Mouse (Mus musculus) CH12.LX (cell line): ENCODE measurements around the gene Lrrc75a. TPM values are rescaled to one million over a fixed set of nuclear protein-coding genes. Genes with fewer than 3 reads are reported as not detected.

Source experiments
- DNase-seq: peaks from one replicate; pipeline ENCODE4 v3.0.0-alpha.2; 2013; ENCODE audit errors: extremely low read depth
- H3K27ac ChIP-seq: 2 replicates; pipeline ENCODE4 v1.5.1; 2012; ENCODE audit warnings: low read depth, mild to moderate bottlenecking, control low read depth, moderate library complexity; ENCODE audit not compliant: insufficient read depth
- H3K27me3 ChIP-seq: replicated peaks from 2 replicates; pipeline ENCODE3; 2012; ENCODE audit warnings: inconsistent platforms
- H3K36me3 ChIP-seq, 2 experiments: replicated peaks in 1 of 2; 2 replicates each; pipeline versions ENCODE3 to v1.6.1; 2012; ENCODE audit warnings: inconsistent platforms in 1 of 2, low read length in 1 of 2, mild to moderate bottlenecking in 1 of 2, mixed read lengths in 1 of 2, moderate library complexity in 1 of 2; ENCODE audit not compliant: control insufficient read depth in 1 of 2, insufficient read depth in 1 of 2
- H3K4me1 ChIP-seq, 2 experiments: 2 replicates each; pipeline ENCODE4 v1.6.1; 2012; ENCODE audit warnings: inconsistent platforms in 1 of 2, moderate library complexity in 1 of 2; ENCODE audit not compliant: insufficient read depth in 2 of 2, control insufficient read depth in 1 of 2
- H3K4me2 ChIP-seq: 2 replicates; pipeline ENCODE4 v1.6.1; 2012; ENCODE audit warnings: low read depth, mild to moderate bottlenecking, control low read depth; ENCODE audit not compliant: poor library complexity, insufficient read depth, severe bottlenecking
- H3K4me3 ChIP-seq, 3 experiments: fragments of 150-350 bp in 1 of 3; sonication (generic) in 1 of 3; replicated peaks in 1 of 3; 2 replicates each; pipeline versions ENCODE3 to v1.5.1; 2011 to 2012; ENCODE audit warnings: low read depth in 2 of 3, low read length in 2 of 3, mild to moderate bottlenecking in 2 of 3, moderate library complexity in 2 of 3, control low read depth in 1 of 3, improper control_type of control experiment in 1 of 3, inconsistent platforms in 1 of 3, mixed read lengths in 1 of 3; ENCODE audit not compliant: poor library complexity in 1 of 3
- H3K79me2 ChIP-seq: replicated peaks from 2 replicates; pipeline ENCODE4 v1.6.1; 2012; ENCODE audit warnings: mild to moderate bottlenecking, moderate library complexity; ENCODE audit not compliant: control insufficient read depth, poor library complexity, insufficient read depth, severe bottlenecking; ENCODE audit errors: extremely low read depth
- H3K9ac ChIP-seq: 2 replicates; pipeline ENCODE4 v1.6.1; 2012; ENCODE audit warnings: low read depth, mild to moderate bottlenecking, control low read depth, moderate library complexity; ENCODE audit not compliant: insufficient read depth
- H3K9me3 ChIP-seq: replicated peaks from 2 replicates; pipeline ENCODE3; 2012; ENCODE audit warnings: low read length, inconsistent platforms, mixed read lengths
- CTCF ChIP-seq, 2 experiments: IDR thresholded peaks in 1 of 2; conservative IDR thresholded peaks in 1 of 2; 2 replicates each; pipeline ENCODE4 v1.5.1; 2011 to 2012; ENCODE audit warnings: low read depth in 2 of 2, low read length in 2 of 2, improper control_type of control experiment in 1 of 2, inconsistent platforms in 1 of 2, mild to moderate bottlenecking in 1 of 2, moderate library complexity in 1 of 2
- ELF1 ChIP-seq: IDR thresholded peaks from 2 replicates; pipeline ENCODE4 v1.6.1; 2014; ENCODE audit warnings: low read depth, mild to moderate bottlenecking, inconsistent platforms, low read length, improper control_type of control experiment
- HCFC1 ChIP-seq: IDR thresholded peaks from 2 replicates; pipeline ENCODE4 v1.6.1; 2012; ENCODE audit warnings: low read depth, mild to moderate bottlenecking, inconsistent platforms, low read length, improper control_type of control experiment
- IRF4 ChIP-seq: IDR thresholded peaks from 2 replicates; pipeline ENCODE4 v1.6.1; 2014; ENCODE audit warnings: low read depth, mild to moderate bottlenecking, inconsistent platforms, low read length, improper control_type of control experiment
- JUND ChIP-seq: conservative IDR thresholded peaks from 2 replicates; pipeline ENCODE4 v1.6.1; 2011; ENCODE audit warnings: low read depth, low read length, improper control_type of control experiment
- KAT2A ChIP-seq: IDR thresholded peaks from 2 replicates; pipeline ENCODE4 v1.6.1; 2012; ENCODE audit warnings: low read length, improper control_type of control experiment, inconsistent platforms; ENCODE audit not compliant: insufficient replicate concordance
- MAX ChIP-seq: IDR thresholded peaks from 2 replicates; pipeline ENCODE4 v1.6.1; 2011; ENCODE audit warnings: low read length, improper control_type of control experiment
- MAZ ChIP-seq: IDR thresholded peaks from 2 replicates; pipeline ENCODE4 v1.6.1; 2012; ENCODE audit warnings: low read depth, mild to moderate bottlenecking, inconsistent platforms, low read length, improper control_type of control experiment, moderate library complexity
- MXI1 ChIP-seq: IDR thresholded peaks from 2 replicates; pipeline ENCODE4 v1.6.1; 2011; ENCODE audit warnings: mild to moderate bottlenecking, low read depth, low read length, improper control_type of control experiment
- NELFE ChIP-seq: IDR thresholded peaks from 2 replicates; pipeline ENCODE4 v1.6.1; 2011; ENCODE audit warnings: low read depth, low read length, improper control_type of control experiment
- POLR2AphosphoS2 ChIP-seq: IDR thresholded peaks from 2 replicates; pipeline ENCODE4 v1.6.1; 2011; ENCODE audit warnings: low read depth, low read length, improper control_type of control experiment
- TBP ChIP-seq: conservative IDR thresholded peaks from 2 replicates; pipeline ENCODE4 v1.6.1; 2011; ENCODE audit warnings: low read depth, low read length, improper control_type of control experiment
- USF2 ChIP-seq: conservative IDR thresholded peaks from 2 replicates; pipeline ENCODE4 v1.6.1; 2011; ENCODE audit warnings: low read depth, low read length, improper control_type of control experiment
- ZMIZ1 ChIP-seq: IDR thresholded peaks from 2 replicates; pipeline ENCODE4 v1.6.1; 2012; ENCODE audit warnings: low read depth, mild to moderate bottlenecking, inconsistent platforms, low read length, improper control_type of control experiment
- dilution Hi-C: fragments of 300-500 bp; cut with MboI; formaldehyde crosslinking; loops from 2 replicates; pipeline ENCODE4 v1.14.3; 2020; ENCODE audit warnings: low sequenced_read_pairs; ENCODE audit not compliant: extremely low pct_unique_long_range_greater_than_20kb, extremely low pct_ligation_motif_present
- in situ Hi-C: fragments of 300-500 bp; cut with MboI; formaldehyde crosslinking; loops from 3 replicates; pipeline ENCODE4 v1.14.3; 2019; ENCODE audit warnings: low sequenced_read_pairs, low pct_ligation_motif_present, low pct_unique_long_range_greater_than_20kb, mixed read lengths
- polyA plus RNA-seq: library from polyadenylated mRNA; unstranded; fragments of >175 nt; gene quantifications from 2 replicates; pipeline ENCODE4 v1.2.1, GENCODE M21; 2012; ENCODE audit warnings: low read depth; ENCODE audit not compliant: insufficient read length
- total RNA-seq, 2 experiments: library from RNA; depleted of rRNA; stranded (reverse); fragments of 300-350 nt in 1 of 2; fragments of >200 nt in 1 of 2; gene quantifications; 2 replicates each; pipeline ENCODE4 v1.2.3; 2012 to 2014

Gene Lrrc75a
- total and polyA plus RNA-seq, 3 experiments: 1.3 to 12.6 (median 1.8) TPM

DNA sequence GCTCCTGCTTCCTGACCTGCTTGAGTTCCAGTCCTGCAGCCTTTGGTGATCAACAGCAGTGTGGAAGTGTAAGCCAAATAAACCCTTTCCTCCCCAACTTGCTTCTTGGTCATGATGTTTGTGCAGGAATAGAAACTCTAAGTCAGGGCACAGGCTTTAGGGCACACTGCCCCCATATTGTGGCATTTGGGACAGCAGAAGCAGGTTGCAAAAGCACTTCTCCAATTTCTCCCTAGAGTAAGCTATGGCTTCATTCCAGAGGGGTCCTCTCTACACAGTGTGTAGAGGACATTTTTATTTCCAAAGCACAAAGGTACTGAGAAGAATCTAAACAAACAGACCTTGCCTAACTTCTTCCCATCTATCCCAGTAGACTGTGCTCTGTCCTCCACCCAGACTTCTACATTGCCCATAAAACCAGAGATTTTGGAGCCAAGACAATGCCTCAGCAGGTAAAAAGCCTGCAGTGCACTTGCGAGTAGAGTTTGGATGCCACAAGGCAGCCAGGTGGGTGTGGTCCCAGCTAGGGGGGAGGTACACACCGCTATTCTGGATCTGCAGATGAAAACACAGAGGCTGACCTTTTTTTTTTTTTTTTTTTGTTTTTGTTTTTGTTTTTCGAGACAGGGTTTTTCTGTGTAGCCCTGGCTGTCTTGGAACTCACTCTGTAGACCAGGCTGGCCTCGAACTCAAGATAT is 26.6 kb downstream of the Lrrc75a start:
- dilution Hi-C loops: no loop called here
- H3K27ac ChIP-seq: no peak overlapping the region
- H3K27me3 ChIP-seq: no peaks in the 10 kb centered on the region
- H3K4me2 ChIP-seq: no peak overlapping the region
- H3K9me3 ChIP-seq: no peaks in the 10 kb centered on the region
- peaks cover 0 to 15% of the 10 kb centered on the region in 2 experiments; a peak in 2 of 4 replicates for H3K4me1 ChIP-seq
- no peak overlapping the region for H3K9ac ChIP-seq
- no peaks in the 10 kb centered on the region for H3K79me2 ChIP-seq
- H3K36me3 ChIP-seq: peaks cover 0 to 9% of the 10 kb centered on the region in 2 experiments
- TF ChIP-seq ZMIZ1 (no peak), NELFE (no peak), TBP (no peak), JUND (no peak), CTCF (conservative IDR thresholded peaks at IDR 0.05 in 1 of 2, IDR thresholded peaks at IDR 0.05 in 1 of 2; ENCODE audit: low read depth in 2 of 2, low read length in 2 of 2) (no peak; a peak in 1 of 4 replicates), MAX (no peak)
- DNase-seq: no peak
- no peak overlapping the region for H3K4me3 ChIP-seq
- in situ Hi-C loops: no loop called here

DNA sequence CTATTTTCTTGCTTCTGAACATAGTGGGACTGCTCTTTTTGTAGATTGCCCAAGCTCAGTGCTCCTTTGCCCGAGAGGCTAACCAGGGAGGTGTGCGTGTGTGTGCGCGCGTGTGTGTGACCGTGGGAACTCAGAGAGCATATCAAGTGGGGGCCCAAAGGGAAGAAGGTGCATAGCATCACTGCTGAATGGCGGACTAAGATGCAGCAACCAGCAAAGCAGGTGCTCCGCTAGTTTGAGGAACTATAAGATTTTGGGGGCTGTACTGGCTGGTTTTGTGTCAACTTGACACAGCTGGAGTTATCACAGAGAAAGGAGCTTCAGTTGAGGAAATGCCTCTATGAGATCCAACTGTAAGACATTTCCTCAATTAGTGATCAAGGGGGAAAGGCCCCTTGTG is 27.2 kb downstream of the Lrrc75a start:
- Histone ChIP-seq H3K9me3 (no peaks in the 10 kb centered on the region), H3K4me1 (peaks cover 0 to 15% of the 10 kb centered on the region in 2 experiments; a peak in 2 of 4 replicates), H3K79me2 (no peaks in the 10 kb centered on the region), H3K27ac (no peak overlapping the region), H3K4me2 (no peak overlapping the region), H3K27me3 (no peaks in the 10 kb centered on the region), H3K9ac (no peak overlapping the region), H3K36me3 (peaks cover 0 to 11% of the 10 kb centered on the region in 2 experiments), H3K4me3 (no peak overlapping the region)
- in situ Hi-C loops (no loop called here), dilution Hi-C loops (no loop called here)
- no peak for DNase-seq
- TF ChIP-seq USF2 (no peak), IRF4 (no peak), ZMIZ1 (no peak), MXI1 (no peak), HCFC1 (no peak), CTCF (conservative IDR thresholded peaks at IDR 0.05 in 1 of 2, IDR thresholded peaks at IDR 0.05 in 1 of 2; ENCODE audit: low read depth in 2 of 2, low read length in 2 of 2) (no peak), POLR2AphosphoS2 (no peak), KAT2A (no peak)

DNA sequence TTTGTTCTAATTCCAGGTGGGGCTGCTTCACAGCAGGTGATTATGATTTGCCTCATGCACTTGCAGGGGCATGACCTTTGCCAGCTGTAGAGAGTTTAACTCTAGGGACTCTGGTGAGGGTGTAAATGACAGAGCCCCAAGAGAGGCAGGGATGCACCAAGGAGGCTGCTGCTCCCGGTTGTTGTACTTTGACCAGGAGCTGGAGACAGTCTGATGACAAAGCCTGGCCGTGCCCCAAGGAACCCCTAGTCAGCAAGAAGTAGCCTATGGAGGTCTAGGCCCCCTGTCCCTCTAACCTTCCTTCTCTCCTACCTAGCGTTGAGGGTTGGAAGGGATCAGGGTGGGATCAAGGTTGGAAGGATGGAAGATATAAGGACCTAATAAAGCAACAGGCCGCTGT is 32.9 kb downstream of the Lrrc75a start:
- Histone ChIP-seq H3K4me2 (no peak overlapping the region), H3K27me3 (no peaks in the 10 kb centered on the region), H3K36me3 (peaks cover 0 to 22% of the 10 kb centered on the region in 2 experiments), H3K79me2 (no peaks in the 10 kb centered on the region), H3K9ac (no peak overlapping the region), H3K4me3 (no peak overlapping the region), H3K27ac (no peak overlapping the region), H3K4me1 (peaks cover 2 to 5% of the 10 kb centered on the region in 2 experiments), H3K9me3 (no peaks in the 10 kb centered on the region)
- no peak for DNase-seq
- dilution Hi-C loops: no loop called here
- TF ChIP-seq ELF1 (no peak), TBP (no peak), MAZ (no peak)
- in situ Hi-C loops: no loop called here
